Mouse (Mus musculus): Measurements from ENCODE around the gene Nrap.
A peak's percentile ranks its signal among the peaks of the same experiment; 100 is the strongest.

Nrap gene

DNA sequence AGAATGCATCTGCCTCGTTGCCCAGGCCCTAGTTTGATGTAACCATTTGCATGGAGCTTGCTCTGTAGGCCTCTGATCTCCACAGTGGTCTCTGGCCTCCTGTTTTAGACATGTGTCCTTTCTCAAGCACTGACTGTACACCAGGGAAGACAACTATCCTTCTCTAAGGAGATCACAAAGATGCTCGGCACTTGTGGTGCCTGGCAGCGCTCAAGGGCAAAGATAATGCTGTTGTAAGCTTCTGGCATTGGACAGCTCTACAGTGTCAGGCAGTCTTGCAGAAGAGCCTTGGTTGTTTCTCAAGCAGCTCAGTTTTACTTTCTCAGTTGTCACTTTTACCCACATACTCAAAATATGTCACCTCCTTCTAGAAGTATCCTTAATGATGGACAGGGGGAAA is 73.3 kb downstream of the Nrap start:
- no peak for DNase-seq (ENCODE audit: low spot score in 2 of 2)

DNA sequence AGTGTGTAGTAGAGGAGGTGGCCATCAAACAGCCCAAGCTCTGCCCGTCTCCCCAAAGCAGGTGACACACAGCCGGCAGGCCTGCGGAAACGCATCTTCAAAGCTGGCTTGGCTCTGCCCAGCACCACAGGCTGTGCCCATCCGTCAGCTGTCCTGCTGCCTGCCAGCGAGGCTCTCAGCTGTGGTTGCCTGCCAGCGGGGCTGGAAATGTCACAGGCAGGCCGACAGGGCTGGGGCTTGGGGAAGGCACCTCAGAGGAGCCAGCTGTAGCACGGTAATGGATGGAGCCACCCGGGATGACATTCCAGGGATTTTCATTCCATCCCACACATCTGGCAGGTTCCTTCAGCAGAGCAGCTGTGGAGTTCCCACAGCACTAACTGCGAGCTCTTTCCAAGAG is 89.0 kb downstream of the Nrap start:
- DNase-seq (ENCODE audit: low spot score in 2 of 2): no peak

DNA sequence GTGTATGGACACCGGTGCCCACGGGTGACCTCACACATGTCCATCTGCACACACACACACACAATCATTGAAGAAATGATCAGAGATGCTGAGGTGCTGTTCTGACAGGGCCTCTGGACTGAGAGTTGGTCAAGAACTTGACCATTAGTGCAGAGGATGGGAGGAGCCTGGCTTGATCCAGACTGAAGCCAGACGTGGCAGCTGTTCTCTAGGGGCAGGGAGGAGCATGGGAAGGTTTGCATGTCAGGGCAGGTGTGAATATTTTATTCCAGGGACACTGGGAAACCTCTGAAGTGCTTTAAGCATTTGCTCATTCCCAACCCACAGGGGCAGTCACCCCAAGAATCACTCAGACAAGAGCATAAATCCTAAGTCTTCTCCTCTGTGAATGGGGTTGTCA is 92.6 kb downstream of the Nrap start:
- no peak for DNase-seq (ENCODE audit: low spot score in 2 of 2)

GRCm38 (mm10) chr19:56296668-56297067 is 93.2 kb downstream of the Nrap start:
- no peak for DNase-seq (ENCODE audit: low spot score in 2 of 2)

GRCm38 (mm10) chr19:56294654-56295399 is 95.0 kb downstream of the Nrap start:
- DNase-seq (ENCODE audit: low spot score in 2 of 2): peak; percentile 67 to 68

DNA sequence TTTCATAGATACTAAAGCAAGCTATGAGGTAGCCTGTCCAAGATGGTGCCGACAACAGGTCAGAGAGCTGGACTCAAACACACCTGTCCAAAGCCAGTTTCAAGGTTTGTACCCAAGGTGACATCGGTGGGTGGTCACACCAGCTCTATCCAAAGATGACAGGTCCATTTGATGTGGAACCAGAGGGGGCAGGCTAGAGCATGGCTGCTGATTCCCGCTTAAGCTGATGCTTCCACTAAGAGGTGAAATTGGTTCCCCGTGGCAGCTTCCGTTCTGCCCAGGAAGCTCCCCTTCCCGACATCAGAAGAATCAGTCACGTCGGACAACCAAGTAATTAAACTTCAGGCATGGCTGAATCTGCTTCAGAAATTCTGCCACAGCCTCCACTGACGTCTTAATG is 97.5 kb downstream of the Nrap start:
- no peak for DNase-seq (ENCODE audit: low spot score in 2 of 2)

DNA sequence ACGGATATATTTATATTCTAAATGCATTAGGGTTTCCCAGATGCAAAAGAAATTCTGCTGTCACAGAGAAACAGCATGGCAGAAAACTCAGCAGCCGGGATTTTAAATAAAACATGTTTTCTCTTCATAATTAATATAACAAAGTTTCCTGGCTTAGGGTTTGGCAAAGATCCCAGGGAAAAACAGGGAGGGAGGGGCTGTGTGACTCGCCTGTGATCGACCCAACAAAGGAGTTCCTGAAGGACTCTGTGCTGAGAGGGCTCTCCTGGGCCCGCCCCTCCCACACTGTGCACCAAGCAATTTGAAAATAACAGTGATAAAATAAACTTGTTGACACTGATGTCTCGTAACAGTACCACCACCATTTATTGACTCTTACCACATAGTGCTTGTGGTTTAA is 97.9 kb downstream of the Nrap start:
- no peak for DNase-seq (ENCODE audit: low spot score in 2 of 2)

DNA sequence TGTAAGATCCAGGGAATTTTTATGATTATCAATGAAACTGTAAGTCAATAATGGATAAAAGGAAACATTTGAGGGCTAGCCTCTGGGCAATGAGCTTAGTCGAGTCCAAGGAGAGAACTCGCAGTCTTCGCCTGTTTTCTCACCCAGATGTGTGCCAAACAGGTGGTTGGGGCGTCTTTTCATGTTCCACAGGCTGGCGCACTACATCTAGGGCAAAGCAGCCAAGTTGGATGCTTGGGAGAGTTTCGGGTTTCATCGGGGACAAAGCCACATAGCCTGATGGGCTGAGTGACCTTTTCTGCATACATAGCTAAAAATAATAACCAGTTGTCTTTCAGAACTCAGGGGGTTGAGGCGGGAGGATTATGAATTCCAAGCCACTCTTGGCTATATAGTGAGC is 100.2 kb downstream of the Nrap start:
- no peak for DNase-seq (ENCODE audit: low spot score in 2 of 2)

DNA sequence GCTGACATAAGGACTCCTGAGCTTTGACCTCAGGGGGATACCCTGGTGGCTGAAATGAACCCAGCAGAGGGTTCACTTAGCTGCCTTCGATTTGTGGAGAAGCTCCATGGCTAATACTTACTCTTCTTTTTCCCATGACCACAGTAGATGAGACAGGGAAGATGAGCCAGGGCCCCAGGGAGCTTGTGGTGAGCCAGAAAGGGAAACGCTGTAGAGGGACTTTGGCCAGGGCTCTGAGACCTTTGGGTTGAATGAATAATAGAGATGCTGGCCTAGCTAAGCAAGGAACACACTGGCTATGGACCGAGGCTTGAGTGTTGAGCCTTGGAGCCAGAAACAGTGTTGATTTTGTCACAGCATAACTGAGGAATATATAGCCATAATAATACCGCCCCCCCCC is 101.4 kb downstream of the Nrap start:
- DNase-seq (ENCODE audit: low spot score in 2 of 2): no peak

- no peak for DNase-seq (ENCODE audit: low spot score in 2 of 2)
These were observed 102.1 kb downstream of the Nrap start for GRCm38 (mm10) chr19:56287580-56288367.

DNA sequence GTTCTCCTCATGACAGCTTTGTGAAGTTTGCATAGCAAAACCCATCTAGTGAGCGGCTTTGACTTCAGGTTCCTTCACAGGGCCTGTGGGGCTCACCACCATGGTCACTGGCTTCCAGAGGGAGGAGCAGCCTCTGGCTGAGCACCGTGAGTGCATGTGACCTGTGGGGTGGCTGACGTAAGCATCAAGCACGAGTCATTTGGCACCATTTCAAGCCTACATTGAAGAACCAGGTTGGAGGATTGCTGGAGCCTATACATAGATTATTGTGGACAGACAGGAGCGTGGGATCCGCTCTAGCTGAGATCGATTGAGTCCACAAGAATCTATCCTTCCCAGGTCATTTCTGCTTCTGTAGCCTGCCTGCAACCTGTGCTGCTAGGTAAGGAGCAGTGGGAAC is 103.0 kb downstream of the Nrap start, which contains the start of gene Habp2:
Gene Habp2, plus strand, starts transcription at position 272 of the 400 bp plus-strand sequence.
- no peak for DNase-seq (ENCODE audit: low spot score in 2 of 2)

DNA sequence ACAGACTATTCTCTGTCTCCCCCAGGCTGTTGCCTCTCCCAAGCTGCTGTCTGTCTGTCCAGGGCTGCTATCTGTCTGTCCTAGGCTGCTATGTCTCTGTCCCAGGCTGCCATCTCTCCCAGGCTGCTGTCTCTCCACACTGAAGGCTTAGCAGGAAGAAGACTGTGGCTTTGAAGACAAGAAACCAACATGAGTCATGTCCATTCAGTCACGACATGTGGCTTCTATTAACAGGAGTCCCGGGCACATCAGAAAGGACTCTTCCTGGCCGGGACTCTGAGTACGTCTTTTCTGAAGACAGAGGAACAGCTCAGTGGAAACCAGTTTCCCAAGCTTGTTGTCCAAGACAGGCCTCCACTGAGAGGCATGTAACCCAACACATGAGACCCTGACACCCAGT is 104.6 kb downstream of the Nrap start:
- no peak for DNase-seq (ENCODE audit: low spot score in 2 of 2)

GRCm38 (mm10) chr19:56278366-56278765 is 111.5 kb downstream of the Nrap start:
- DNase-seq (ENCODE audit: low spot score in 2 of 2): no peak

GRCm38 (mm10) chr19:56277951-56278350 is 111.9 kb downstream of the Nrap start:
- DNase-seq (ENCODE audit: low spot score in 2 of 2): no peak

- DNase-seq (ENCODE audit: low spot score in 2 of 2): no peak
These were observed 112.6 kb downstream of the Nrap start for GRCm38 (mm10) chr19:56277140-56277804.

GRCm38 (mm10) chr19:56272081-56272480 is 117.8 kb downstream of the Nrap start:
- DNase-seq (ENCODE audit: low spot score in 2 of 2): no peak

Measured in frontal cortex, postnatal 25 days (tissue).